Mouse (Mus musculus) erythroblast, embryonic 14.5 days (primary cell): Measurements from ENCODE around the gene Clvs2. TPM values are rescaled to one million over a fixed set of nuclear protein-coding genes. Genes with fewer than 3 reads are reported as not detected.

ENCODE experiments used
- H3K27me3 ChIP-seq: 2 replicates; pipeline ENCODE4 v1.6.1; 2012; ENCODE audit warnings: inconsistent platforms; ENCODE audit not compliant: control insufficient read depth
- H3K36me3 ChIP-seq: 2 replicates; pipeline ENCODE4 v1.6.1; 2012; ENCODE audit warnings: mild to moderate bottlenecking, inconsistent platforms; ENCODE audit not compliant: control insufficient read depth
- H3K4me1 ChIP-seq: 2 replicates; pipeline ENCODE4 v1.6.1; 2012; ENCODE audit warnings: inconsistent platforms; ENCODE audit not compliant: control insufficient read depth
- H3K4me3 ChIP-seq: replicated peaks from 2 replicates; pipeline ENCODE3; 2012; ENCODE audit warnings: moderate library complexity, mild to moderate bottlenecking, inconsistent platforms
- H3K9me3 ChIP-seq: 2 replicates; pipeline ENCODE4 v1.6.1; 2012; ENCODE audit warnings: low read length, inconsistent platforms, mixed read lengths; ENCODE audit not compliant: control insufficient read depth
- GATA1 ChIP-seq: IDR thresholded peaks from 2 replicates; pipeline ENCODE4 v1.6.1; 2012; ENCODE audit warnings: low read length, inconsistent platforms, mixed read lengths
- TAL1 ChIP-seq: IDR thresholded peaks from 3 replicates; pipeline ENCODE4 v1.6.1; 2012; ENCODE audit warnings: low read length, inconsistent platforms, mixed read lengths
- polyA plus RNA-seq: library from polyadenylated mRNA; stranded (reverse); fragments of >175 nt; gene quantifications from 2 replicates; pipeline ENCODE4 v1.2.3, GENCODE M21; 2012

Gene Clvs2
- polyA plus RNA-seq, 1 experiment = not detected

GRCm38 (mm10) chr10:33540331-33540730, 84.2 kb downstream of the Clvs2 start:
- Histone ChIP-seq H3K27me3 (no peaks in the 10 kb centered on the region), H3K4me3 (no peak overlapping the region), H3K4me1 (no peaks in the 10 kb centered on the region), H3K9me3 (no peaks in the 10 kb centered on the region), H3K36me3 (no peaks in the 10 kb centered on the region)
- TF ChIP-seq GATA1 = no peak
- no peak for TF ChIP-seq TAL1

Other genes with a start within 250 kb of the Clvs2 start
- not detected in 2 replicates for gene Sult3a2, start 161.9 kb upstream of the Clvs2 start, polyA plus RNA-seq
- not detected in 2 replicates for gene Sult3a1, start 233.0 kb upstream of the Clvs2 start, polyA plus RNA-seq